Mouse (Mus musculus) intestine, embryonic 14.5 days (tissue): ENCODE results near the gene Zfp791. TPM values are rescaled to one million over a fixed set of nuclear protein-coding genes. Genes with fewer than 3 reads are reported as not detected.
"Not testable (repeated sequence)": the region's sequence is repeated elsewhere in the genome, so short reads cannot be mapped to it uniquely, and the experiment has no call there.

ENCODE experiments used
- ATAC-seq: fragments of 200-750 bp; cut with Nextera tagmentation; replicated peaks from 2 replicates; pipeline ENCODE4 v1.8.0; 2017; ENCODE audit warnings: low read depth, moderate number of reproducible peaks, moderate TSS enrichment, moderate library complexity; ENCODE audit not compliant: low FRiP score, low TSS enrichment
- DNase-seq: peaks from one replicate; pipeline ENCODE4 v3.0.0-alpha.2; 2018; ENCODE audit warnings: low spot score
- H3K27ac ChIP-seq: fragments of 300-500 bp; sonication (generic); 2 replicates; pipeline ENCODE4 v1.5.1; 2014; ENCODE audit warnings: low read depth, mild to moderate bottlenecking, control low read depth
- H3K27me3 ChIP-seq: fragments of 300-500 bp; sonication (generic); replicated peaks from 2 replicates; pipeline ENCODE4 v1.6.1; 2014; ENCODE audit warnings: low read length, control low read depth; ENCODE audit not compliant: control insufficient read depth, insufficient read depth
- H3K36me3 ChIP-seq: fragments of 300-500 bp; sonication (generic); 2 replicates; pipeline ENCODE4 v1.6.1; 2014; ENCODE audit warnings: low read length, control low read depth; ENCODE audit not compliant: control insufficient read depth, insufficient read depth
- H3K4me1 ChIP-seq: fragments of 300-500 bp; sonication (generic); replicated peaks from 2 replicates; pipeline ENCODE4 v1.6.1; 2014; ENCODE audit warnings: low read length, control low read depth, mixed read lengths; ENCODE audit not compliant: control insufficient read depth, insufficient read depth
- H3K4me2 ChIP-seq: fragments of 300-500 bp; sonication (generic); 2 replicates; pipeline ENCODE4 v1.6.1; 2014; ENCODE audit warnings: low read length
- H3K4me3 ChIP-seq: fragments of 300-500 bp; sonication (generic); 2 replicates; pipeline ENCODE4 v1.5.1; 2014; ENCODE audit warnings: low read depth, low read length, control low read depth, mixed read lengths
- H3K9ac ChIP-seq: fragments of 300-500 bp; sonication (generic); 2 replicates; pipeline ENCODE4 v1.6.1; 2014; ENCODE audit warnings: mild to moderate bottlenecking, low read length
- H3K9me3 ChIP-seq: fragments of 300-500 bp; sonication (generic); 2 replicates; pipeline ENCODE4 v1.6.1; 2016; ENCODE audit warnings: low read length, control low read depth; ENCODE audit not compliant: control insufficient read depth
- WGBS: fragments of 180-500 bp; shearing (Covaris S2); extraction: QIAGEN DNeasy Blood & Tissue Kit; methylation state at CpG from one replicate; pipeline ENCODE4 v1.1.7; 2014; 5-methylcytosine and 5-hydroxymethylcytosine counted together
- polyA plus RNA-seq: library from polyadenylated mRNA; unstranded; fragments of >200 nt; fragmentation: Nextera tagmentation; extraction: Ambion mirVana; gene quantifications from 2 replicates; pipeline ENCODE4 v1.2.1, GENCODE M21; 2014

The Zfp791 gene
- 2.2 and 2.3 TPM in 2 replicates for polyA plus RNA-seq

DNA sequence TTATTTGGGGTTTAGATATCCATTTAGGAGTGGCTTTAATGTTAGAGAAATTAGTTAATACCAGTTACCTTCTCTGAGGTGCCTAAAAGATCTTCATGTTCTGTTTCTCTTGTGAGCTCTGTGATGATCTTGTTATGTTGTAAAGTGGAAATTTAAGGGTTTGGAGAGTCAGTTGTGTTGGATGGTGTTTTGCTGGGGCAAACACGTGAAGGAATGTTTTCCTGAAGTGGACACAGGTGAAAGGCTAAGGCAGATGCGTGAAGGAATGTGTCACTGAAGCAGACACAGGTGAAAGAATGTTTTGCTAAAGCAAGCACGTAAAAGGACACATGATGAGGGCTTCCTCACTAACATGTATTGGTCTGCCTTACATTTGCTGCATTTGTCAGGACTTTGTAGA, at the start of gene Zfp791:
Zfp791 (minus strand) TSS at position 101 of the 400 bp plus-strand sequence.
- 76% methylated on average over 3 of the region's 3 CpGs for WGBS

GRCm38 (mm10) chr8:85171291-85171690, 48.4 kb upstream of the Zfp791 start:
- no peak overlapping the region for H3K9ac ChIP-seq
- ATAC-seq (no peak), DNase-seq (peak; percentile 71)
- H3K27me3 ChIP-seq: no peaks in the 10 kb centered on the region
- no peaks in the 10 kb centered on the region for H3K9me3 ChIP-seq
- H3K4me3 ChIP-seq: no peak overlapping the region
- no peak overlapping the region for H3K4me2 ChIP-seq
- WGBS: 31% methylated on average over 14 of the region's 14 CpGs
- H3K36me3 ChIP-seq: no peaks in the 10 kb centered on the region
- no peak overlapping the region for H3K27ac ChIP-seq
- H3K4me1 ChIP-seq: no peaks in the 10 kb centered on the region

More for the DNA sequence above, at the start of gene Zfp791:
- no peak within 1 kb of the TSS for H3K9ac ChIP-seq
- H3K9me3 ChIP-seq: no peaks in the 10 kb centered on the region
- H3K27ac ChIP-seq: no peak within 1 kb of the TSS
- ATAC-seq (no peak), DNase-seq (no peak)
- no peaks in the 10 kb centered on the region for H3K27me3 ChIP-seq
- H3K4me3 ChIP-seq: no peak within 1 kb of the TSS
- H3K4me1 ChIP-seq: no peaks in the 10 kb centered on the region
- H3K4me2 ChIP-seq: no peak within 1 kb of the TSS
- no peaks in the 10 kb centered on the region for H3K36me3 ChIP-seq

GRCm38 (mm10) chr8:85151624-85152023, 28.7 kb upstream of the Zfp791 start, which contains the start of gene Cks1brt:
TSS of gene Cks1brt (plus strand) at chr8:85151924.
- Histone ChIP-seq H3K4me1 (no peaks in the 10 kb centered on the region), H3K27me3 (no peaks in the 10 kb centered on the region), H3K27ac (no peak within 1 kb of the TSS), H3K4me2 (no peak within 1 kb of the TSS), H3K4me3 (no peak within 1 kb of the TSS), H3K9ac (no peak within 1 kb of the TSS), H3K36me3 (no peaks in the 10 kb centered on the region), H3K9me3 (peaks cover 10% of the 10 kb centered on the region)
- DNase-seq: no peak
- ATAC-seq: no peak
- 82% methylated on average over 3 of the region's 3 CpGs for WGBS

DNA sequence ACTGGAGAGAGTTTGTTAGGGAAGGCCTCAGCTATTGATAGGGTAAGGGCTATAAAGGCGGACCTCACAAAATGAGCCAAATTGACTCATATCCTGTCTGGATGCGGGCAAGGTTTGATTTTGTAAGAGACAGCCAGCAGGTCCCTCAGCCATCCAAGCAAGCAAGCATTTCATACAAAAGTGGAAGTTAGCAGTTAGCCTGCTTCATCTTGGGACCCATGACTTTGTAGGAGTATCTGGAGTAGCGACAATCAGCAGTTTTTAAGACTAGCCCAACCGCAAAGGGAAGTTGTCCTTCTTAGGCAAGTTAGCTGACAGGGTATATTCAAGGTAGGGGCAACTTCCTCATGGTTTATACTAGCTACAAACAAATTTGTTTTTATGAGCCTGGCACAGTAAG, 19.6 kb upstream of the Zfp791 start:
- H3K4me1 ChIP-seq: no peaks in the 10 kb centered on the region
- no peak overlapping the region for H3K4me2 ChIP-seq
- ATAC-seq: no peak
- 93% methylated on average over 4 of the region's 4 CpGs for WGBS
- H3K9me3 ChIP-seq: peaks cover 5% of the 10 kb centered on the region; the same call in 1 of the 2 replicates
- DNase-seq: no peak
- H3K27me3 ChIP-seq: no peaks in the 10 kb centered on the region
- H3K36me3 ChIP-seq: no peaks in the 10 kb centered on the region
- H3K27ac ChIP-seq: no peak overlapping the region
- H3K9ac ChIP-seq: no peak overlapping the region
- no peak overlapping the region for H3K4me3 ChIP-seq

DNA sequence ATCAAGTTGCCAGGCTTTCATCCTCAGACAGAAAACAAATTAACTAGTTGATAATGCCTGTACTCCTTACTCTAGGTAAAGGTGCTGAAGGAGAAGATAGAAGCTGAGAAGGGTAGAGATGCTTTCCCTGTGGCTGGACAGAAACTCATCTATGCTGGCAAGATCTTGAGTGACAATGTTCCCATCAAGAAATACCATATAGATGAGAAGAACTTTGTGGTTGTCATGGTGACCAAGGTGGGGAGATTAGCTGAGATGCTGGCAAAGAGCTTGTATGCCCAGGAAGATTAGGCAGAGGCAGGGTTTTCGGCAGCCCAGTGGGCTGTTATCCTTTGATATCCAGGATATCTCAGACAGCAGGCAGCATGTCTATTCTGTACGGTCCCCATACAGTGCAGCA, 12.8 kb upstream of the Zfp791 start:
- DNase-seq, H3K4me3 ChIP-seq, H3K4me2 ChIP-seq, H3K4me1 ChIP-seq, H3K9me3 ChIP-seq, ATAC-seq, H3K27me3 ChIP-seq, H3K9ac ChIP-seq, H3K36me3 ChIP-seq, H3K27ac ChIP-seq: not testable (repeated sequence)
- WGBS: 94% methylated on average over 2 of the region's 2 CpGs

GRCm38 (mm10) chr8:85132335-85132734, 9.4 kb upstream of the Zfp791 start:
- DNase-seq: no peak
- no peak overlapping the region for H3K4me2 ChIP-seq
- ATAC-seq: no peak
- H3K36me3 ChIP-seq: no peaks in the 10 kb centered on the region
- 89% methylated on average over 1 of the region's 1 CpGs for WGBS
- no peaks in the 10 kb centered on the region for H3K9me3 ChIP-seq
- 0 out of 2 replicates have a peak, but pooled peaks cover 3% of the 10 kb centered on the region for H3K27me3 ChIP-seq
- no peak overlapping the region for H3K27ac ChIP-seq
- H3K4me3 ChIP-seq: no peak overlapping the region
- no peak overlapping the region for H3K9ac ChIP-seq
- no peaks in the 10 kb centered on the region for H3K4me1 ChIP-seq

GRCm38 (mm10) chr8:85123691-85124090, 796 bp upstream of the Zfp791 start:
- no peak for ATAC-seq
- Histone ChIP-seq H3K4me2 (no peak overlapping the region), H3K27me3 (no peaks in the 10 kb centered on the region), H3K36me3 (no peaks in the 10 kb centered on the region), H3K4me3 (no peak overlapping the region), H3K9ac (no peak overlapping the region), H3K27ac (no peak overlapping the region), H3K4me1 (no peaks in the 10 kb centered on the region), H3K9me3 (no peaks in the 10 kb centered on the region)
- 93% methylated on average over 8 of the region's 8 CpGs for WGBS
- no peak for DNase-seq

DNA sequence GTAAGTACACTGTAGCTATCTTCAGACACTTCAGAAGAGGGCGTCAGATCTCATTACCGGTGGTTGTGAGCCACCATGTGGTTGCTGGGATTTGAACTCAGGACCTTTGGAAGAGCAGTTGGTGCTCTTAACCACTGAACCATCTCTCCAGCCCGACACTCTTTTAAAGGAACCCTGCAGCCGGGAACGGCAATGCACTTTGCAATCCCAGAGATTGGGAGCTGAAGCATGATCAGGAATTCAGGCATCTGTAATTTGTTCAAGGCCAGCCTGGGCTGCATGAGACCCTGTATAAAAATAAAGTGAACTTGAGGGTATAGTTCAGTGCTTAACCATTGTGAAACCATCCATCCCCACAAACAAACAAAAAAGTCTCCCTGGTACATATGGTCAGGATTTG, 2.6 kb downstream of the Zfp791 start:
- not testable (repeated sequence) for H3K4me2 ChIP-seq, H3K4me1 ChIP-seq, H3K9ac ChIP-seq, ATAC-seq, H3K9me3 ChIP-seq, H3K4me3 ChIP-seq, H3K27me3 ChIP-seq, DNase-seq, H3K36me3 ChIP-seq, H3K27ac ChIP-seq
- 82% methylated on average over 5 of the region's 5 CpGs for WGBS
